Comparison of ENCODE assay signal across 8 mouse cellular contexts in the genomic region with DNA sequence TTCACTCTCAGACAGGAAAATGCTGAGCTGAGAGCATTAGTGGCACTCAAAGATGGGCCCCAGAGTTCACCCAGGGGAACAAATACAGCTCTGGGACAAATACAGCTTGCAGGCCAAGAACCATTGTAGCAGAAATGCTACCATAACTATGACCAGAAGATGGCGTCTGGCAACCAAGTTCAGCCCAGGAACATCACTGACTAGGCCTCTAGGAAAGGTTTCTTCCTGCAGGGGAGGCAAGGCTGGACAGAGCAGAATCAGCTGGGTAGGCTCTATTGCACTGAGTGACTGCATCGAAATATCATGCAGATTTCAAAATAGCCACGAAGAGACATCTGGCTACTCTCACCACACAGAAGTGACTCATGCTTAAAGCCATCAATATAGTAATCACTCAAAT. TPM values are rescaled to one million over a fixed set of nuclear protein-coding genes. Genes with fewer than 3 reads are reported as not detected.
DNase-seq lines count a peak whose midpoint lies in the region; ATAC-seq and TF ChIP-seq lines count a peak whose summit lies in the region.
"Had no signal": no experiment of that assay in that cellular context is flagged by ENCODE, and none has a peak within 500 bp of the region (broad histone marks: within the 10 kb centered on the region; RNA-seq: fewer than 3 reads in every experiment).

No protein-coding gene starts in this region.

- ATAC-seq in hematopoietic stem cell, adult 5-6 weeks (replicated peaks in 1 of 2; ENCODE audit: insufficient read depth in 1 of 2, low FRiP score in 2 of 2, low TSS enrichment in 1 of 2, low read depth in 1 of 2, poor library complexity in 2 of 2, severe bottlenecking in 2 of 2) = peak; percentile 68 to 72; a peak in 3 of 4 replicates
- peak; percentile 51; the same call in 1 of the 2 replicates for ATAC-seq in megakaryocyte, adult 5-6 weeks (ENCODE audit: poor library complexity, severe bottlenecking)

- 13% methylated on average over 3 of the region's 3 CpGs for WGBS in bone marrow, adult 2 months

- no peak overlapping the region for H3K27ac ChIP-seq in bone marrow, adult 2 months (ENCODE audit: control insufficient read depth, insufficient read depth, low read depth, low read length, poor library complexity)
- no peak overlapping the region for H3K27ac ChIP-seq in embryonic fibroblast, embryonic 13.5 days (ENCODE audit: insufficient read depth, low read length)

- peak; percentile 53 for DNase-seq in MEL-GATA-1-ER (ENCODE audit: extremely low read depth, low read depth)
- peak; percentile 78 for DNase-seq in layer of hippocampus, adult 9-10 months (ENCODE audit: low spot score)
- peak; percentile 60 to 61 for DNase-seq in right cerebral cortex, postnatal 36 days (ENCODE audit: low spot score in 2 of 2)

- H3K4me3 ChIP-seq in bone marrow, adult 2 months (replicated peaks; ENCODE audit: control insufficient read depth, low read depth, low read length) = no peak overlapping the region
- H3K4me3 ChIP-seq in embryonic fibroblast, embryonic 13.5 days (ENCODE audit: insufficient read depth, low read length) = no peak overlapping the region
- H3K4me3 ChIP-seq: megakaryocyte, embryonic 14.5 days had no signal

- TF ChIP-seq POLR2A in bone marrow, adult 2 months (IDR thresholded peaks at IDR 0.05; ENCODE audit: borderline replicate concordance, control insufficient read depth, low read depth, low read length) = no peak
- no peak for TF ChIP-seq POLR2A in embryonic fibroblast, embryonic 13.5 days (IDR thresholded peaks at IDR 0.05; ENCODE audit: low read depth, low read length)

- no peaks in the 10 kb centered on the region for H3K4me1 ChIP-seq in bone marrow, adult 2 months (ENCODE audit: control insufficient read depth, insufficient read depth, low read length)
- no peaks in the 10 kb centered on the region; the same call in 1 of the 2 replicates for H3K4me1 ChIP-seq in embryonic fibroblast, embryonic 13.5 days (ENCODE audit: control insufficient read depth, insufficient read depth, low read length)

- peak; percentile 36 for TF ChIP-seq CTCF in bone marrow, adult 2 months (IDR thresholded peaks at IDR 0.05; ENCODE audit: control insufficient read depth, insufficient read depth, low read length)
- peak; percentile 59; the same call in 1 of the 2 replicates for TF ChIP-seq CTCF in embryonic fibroblast, embryonic 13.5 days (IDR thresholded peaks at IDR 0.05; ENCODE audit: borderline replicate concordance, insufficient read depth, low read length)

RNA-seq across cellular contexts. Expression of a gene that starts 8.2 kb away (rescaled TPM):
- polyA plus RNA-seq in bone marrow, adult 2 months (2011; ENCODE audit: insufficient read depth, insufficient read length, low replicate concordance, missing spikeins) = not detected in 2 replicates
- 14.8 and 16.8 TPM in 2 replicates for polyA plus RNA-seq in embryonic fibroblast, embryonic 13.5 days (2011; ENCODE audit: insufficient read length, low read depth, missing spikeins)
- total RNA-seq in hematopoietic stem cell, adult 5-6 weeks (2017) = 0.15 TPM in 1 of 2 replicates, not detected in the other
- total RNA-seq in megakaryocyte, adult 5-6 weeks (2015) = 0.09 TPM in 1 of 2 replicates, not detected in the other
- not detected in 2 replicates for total RNA-seq in megakaryocyte, adult 5-6 weeks (2017)

RNA-seq across cellular contexts. Expression of a gene that starts 19.7 kb away (rescaled TPM):
- not detected in 2 replicates for polyA plus RNA-seq in bone marrow, adult 2 months (2011; ENCODE audit: insufficient read depth, insufficient read length, low replicate concordance, missing spikeins)
- not detected in 2 replicates for polyA plus RNA-seq in embryonic fibroblast, embryonic 13.5 days (2011; ENCODE audit: insufficient read length, low read depth, missing spikeins)
- total RNA-seq in hematopoietic stem cell, adult 5-6 weeks (2017) = not detected in 2 replicates
- not detected in 2 replicates for total RNA-seq in megakaryocyte, adult 5-6 weeks (2015)
- total RNA-seq in megakaryocyte, adult 5-6 weeks (2017) = not detected in 2 replicates
